Mouse (Mus musculus) heart, adult 2 months (tissue): ENCODE measurements around the gene Miga1.
A peak's percentile ranks its signal among the peaks of the same experiment; 100 is the strongest.

Experiments used
- CTCF ChIP-seq: fragments of 200-600 bp; IDR thresholded peaks from 2 replicates; pipeline ENCODE4 v1.8.1; 2022; ENCODE audit warnings: antibody characterized with exemption, mild to moderate bottlenecking, moderate library complexity
- POLR2A ChIP-seq: fragments of 200-500 bp; IDR thresholded peaks from 2 replicates; pipeline ENCODE4 v1.6.1; 2011; ENCODE audit warnings: mild to moderate bottlenecking, low read depth, low read length, control low read depth; ENCODE audit not compliant: insufficient read depth

DNA sequence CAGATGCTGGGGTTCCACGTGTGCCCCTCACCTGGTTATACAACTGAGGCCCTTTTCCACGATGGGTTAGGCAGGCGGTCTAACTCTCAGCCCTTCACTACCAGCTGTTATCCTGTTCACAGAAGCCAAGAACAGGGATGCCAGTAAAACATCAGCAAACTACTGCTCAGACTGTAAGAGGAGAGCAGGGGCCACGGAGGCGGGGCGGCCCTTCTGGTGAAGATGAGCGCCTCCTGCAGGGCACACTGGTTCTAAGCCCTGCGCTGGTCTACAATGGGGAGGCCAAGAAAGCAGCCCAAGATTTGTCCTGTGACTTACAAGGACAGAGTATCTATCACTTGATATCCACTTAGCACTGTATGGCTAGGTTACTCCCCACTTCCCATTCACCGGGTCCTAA is 52.4 kb downstream of the Miga1 start:
- TF ChIP-seq CTCF (peak; percentile 21; the same call in 1 of the 2 replicates), POLR2A (no peak)
